Mouse (Mus musculus): ENCODE data around the gene Lpcat2.

Lpcat2 gene

GRCm38 (mm10) chr8:92855171-92855894 lies at the start of gene Lpcat2:
Gene Lpcat2, plus strand, starts transcription at chr8:92855339.
- DNase-seq = peak; percentile 96

DNA sequence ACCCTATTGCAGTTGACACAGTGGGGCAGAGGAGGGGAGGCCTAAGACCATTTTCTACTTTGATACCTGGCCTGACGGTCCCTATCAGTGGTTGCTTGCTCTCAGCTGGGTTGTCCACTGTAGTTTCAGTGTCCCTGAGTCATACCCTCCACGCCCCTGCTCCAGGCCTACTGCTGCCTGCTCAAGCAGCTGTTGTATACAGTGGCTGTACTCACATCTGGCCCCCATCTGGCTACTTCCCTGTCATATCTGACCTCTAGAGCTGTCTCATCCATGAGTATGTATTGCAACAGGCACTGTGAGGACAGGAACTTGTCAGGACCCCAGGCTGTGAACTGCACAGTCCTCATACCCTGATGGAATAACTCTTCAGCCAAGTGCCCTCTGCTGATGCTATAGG lies 42.4 kb upstream of the Lpcat2 start:
- DNase-seq = no peak

DNA sequence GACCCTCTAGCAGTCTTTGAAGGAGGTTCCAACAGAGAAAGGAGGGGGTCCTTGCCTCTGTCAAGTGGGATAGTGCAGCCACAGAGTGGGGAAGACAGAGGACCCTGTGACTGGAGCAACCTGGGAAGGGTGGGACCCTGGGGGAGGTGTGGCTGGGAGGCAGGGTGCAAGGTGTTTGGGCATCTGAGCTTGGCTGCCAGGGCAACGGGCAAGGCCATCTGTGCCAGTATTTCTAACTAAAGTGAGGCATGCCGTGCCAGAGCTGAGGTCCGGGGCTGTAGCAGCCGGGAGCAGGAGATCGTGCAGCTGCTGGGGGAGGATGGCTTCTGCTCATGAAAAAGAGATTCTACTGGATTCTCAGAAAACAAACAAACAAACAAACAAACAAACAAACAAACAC lies 39.5 kb upstream of the Lpcat2 start:
- no peak for DNase-seq

DNA sequence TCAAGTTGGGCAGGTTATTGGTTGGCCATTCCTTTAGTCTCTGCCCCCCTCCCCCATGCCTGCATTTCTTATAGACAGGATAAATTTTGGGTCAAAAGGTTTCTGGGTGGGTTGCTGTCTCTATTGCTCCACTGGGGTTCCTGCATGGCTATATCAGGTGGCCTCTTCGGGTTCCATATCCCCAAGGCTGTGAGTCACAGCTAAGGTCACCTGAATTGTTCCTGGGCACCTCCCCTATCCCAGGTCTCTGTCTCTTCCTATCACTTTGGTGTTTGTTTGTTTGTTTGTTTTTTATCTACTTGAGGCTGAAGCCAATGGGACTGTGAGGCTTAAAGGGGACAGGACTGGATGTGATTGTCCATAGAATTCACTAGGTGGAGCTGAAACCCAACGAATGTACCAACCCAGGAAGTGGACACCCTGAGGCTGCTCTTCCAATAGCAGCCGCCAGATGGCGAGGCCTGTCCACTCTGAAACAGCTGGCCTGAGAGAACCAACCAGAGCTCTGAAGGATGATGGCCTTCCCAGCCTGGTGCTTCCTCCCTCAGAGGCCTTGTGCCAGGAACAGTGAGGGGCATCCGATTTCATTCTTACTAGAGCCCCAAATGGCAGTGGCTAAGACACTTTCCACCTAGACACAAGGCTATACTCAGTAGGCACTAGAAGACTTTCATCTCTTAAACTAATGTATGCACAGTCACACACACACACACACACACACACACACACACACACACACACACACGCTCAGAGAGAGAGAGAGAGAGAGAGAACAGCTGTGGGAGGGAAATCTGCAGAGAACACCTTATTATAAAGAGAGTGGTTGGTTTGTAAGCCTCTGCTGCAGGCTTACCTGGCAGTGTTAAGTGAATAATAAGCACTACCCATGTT lies 37.0 kb upstream of the Lpcat2 start:
- peak; percentile 98 for DNase-seq

DNA sequence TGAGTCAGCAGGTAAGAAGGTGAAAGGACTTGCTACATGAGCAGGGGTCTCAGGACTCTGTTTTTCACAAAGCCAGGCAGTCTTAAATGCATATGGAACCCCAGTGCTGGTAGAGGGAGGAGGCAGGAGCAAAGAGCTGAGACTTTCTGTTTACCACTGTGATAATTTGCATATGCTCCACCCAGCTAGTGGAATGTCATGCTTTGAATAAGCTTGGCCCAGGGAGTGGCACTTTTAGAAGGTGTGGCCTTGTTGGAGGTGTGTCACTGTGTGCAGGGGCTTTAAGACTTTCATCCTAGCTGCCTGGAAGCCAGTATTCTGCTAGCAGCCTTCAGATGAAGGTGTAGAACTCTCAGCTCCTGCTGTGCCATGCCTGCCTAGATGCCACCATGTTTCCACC lies 34.0 kb upstream of the Lpcat2 start:
- DNase-seq = peak; percentile 15

DNA sequence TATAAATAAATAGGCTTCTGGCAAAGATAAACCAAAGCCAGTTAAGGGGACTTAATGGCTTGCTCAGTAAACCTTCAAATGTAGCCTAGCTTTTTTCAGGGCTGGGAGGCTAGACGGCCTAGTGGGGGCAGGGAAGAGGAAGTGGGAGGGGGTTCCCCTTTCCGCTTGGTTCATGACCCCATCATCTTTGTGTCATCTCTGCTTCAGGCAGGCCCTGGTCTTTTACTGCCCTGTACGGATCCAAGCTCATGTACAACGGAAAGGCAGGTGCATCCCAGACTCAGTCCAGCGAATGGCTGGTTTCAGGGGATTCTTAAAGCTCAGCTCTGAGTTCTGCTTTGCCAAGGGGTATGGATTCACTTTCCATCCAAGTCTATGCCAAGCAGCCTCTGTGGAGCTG lies 32.8 kb upstream of the Lpcat2 start:
- peak; percentile 79 for DNase-seq

GRCm38 (mm10) chr8:92825991-92826390 lies 29.1 kb upstream of the Lpcat2 start:
- DNase-seq = peak; percentile 98

GRCm38 (mm10) chr8:92827243-92828034 lies 27.7 kb upstream of the Lpcat2 start, which contains the start of gene Mmp2:
Gene Mmp2, plus strand, starts transcription at chr8:92827291.
- DNase-seq = peak; percentile 98

- DNase-seq = peak; percentile 96
Observed at GRCm38 (mm10) chr8:92828251-92828743, 26.8 kb upstream of the Lpcat2 start.

- DNase-seq = no peak
Observed at GRCm38 (mm10) chr8:92834065-92834731, 20.9 kb upstream of the Lpcat2 start.

- DNase-seq = peak; percentile 93
Observed at GRCm38 (mm10) chr8:92834786-92835500, 20.2 kb upstream of the Lpcat2 start.

DNA sequence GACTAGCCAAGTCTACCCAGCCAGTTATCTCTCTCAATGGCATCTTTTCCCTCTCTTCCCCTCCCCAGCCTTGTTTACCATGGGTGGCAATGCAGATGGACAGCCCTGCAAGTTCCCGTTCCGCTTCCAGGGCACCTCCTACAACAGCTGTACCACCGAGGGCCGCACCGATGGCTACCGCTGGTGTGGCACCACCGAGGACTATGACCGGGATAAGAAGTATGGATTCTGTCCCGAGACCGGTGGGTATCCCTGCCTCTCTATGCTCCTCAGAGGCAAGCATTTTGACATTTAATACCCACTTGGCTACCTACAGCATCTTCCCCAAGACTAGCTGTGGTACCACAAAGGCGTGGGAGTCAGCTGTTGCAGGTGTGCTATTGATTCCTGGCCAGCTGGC lies 19.2 kb upstream of the Lpcat2 start:
- DNase-seq = peak; percentile 90

GRCm38 (mm10) chr8:92838616-92839015 lies 16.5 kb upstream of the Lpcat2 start:
- peak; percentile 91 for DNase-seq

- peak; percentile 90 for DNase-seq
Observed at GRCm38 (mm10) chr8:92839161-92839560, 16.0 kb upstream of the Lpcat2 start.

DNA sequence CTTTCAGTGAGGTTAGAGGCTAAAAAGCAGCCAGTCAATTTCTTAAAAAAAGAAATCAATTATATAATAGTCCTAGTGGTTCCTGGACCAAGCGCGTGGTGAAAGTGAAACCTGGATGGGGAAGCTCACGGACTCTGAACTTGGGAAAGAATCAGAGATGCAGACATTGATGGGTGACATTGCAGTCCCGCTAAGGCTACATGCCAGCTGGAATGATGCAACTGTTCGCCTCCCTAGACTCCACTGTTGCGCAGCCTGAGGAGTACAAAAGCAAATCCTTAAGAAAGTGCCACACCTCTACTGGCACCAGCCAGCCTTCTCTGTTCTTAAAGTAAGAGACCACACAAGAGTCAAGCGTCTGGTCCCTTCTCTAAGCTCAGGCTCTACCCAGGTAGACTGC lies 15.3 kb upstream of the Lpcat2 start:
- DNase-seq = peak; percentile 97

DNA sequence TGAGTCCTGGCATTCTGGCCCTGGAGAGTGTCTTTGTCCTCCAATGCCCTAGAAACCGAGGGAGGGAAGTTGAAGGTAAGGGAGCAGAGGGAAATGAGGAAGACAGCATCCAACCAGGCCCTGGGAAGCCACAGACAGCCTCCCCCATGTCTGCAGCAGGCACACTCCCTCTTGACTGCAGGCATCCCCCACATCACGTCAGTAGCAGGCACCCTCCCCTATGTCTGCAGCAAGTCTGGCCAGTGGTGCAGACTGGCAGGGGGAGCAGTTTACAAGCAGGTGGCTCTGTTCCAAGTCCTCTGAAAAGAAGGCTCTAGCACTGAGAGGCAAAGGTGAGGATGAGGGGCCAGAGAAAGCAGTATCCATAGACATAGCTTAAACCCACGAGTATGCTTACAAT lies 8.5 kb upstream of the Lpcat2 start:
- DNase-seq = peak; percentile 91

DNA sequence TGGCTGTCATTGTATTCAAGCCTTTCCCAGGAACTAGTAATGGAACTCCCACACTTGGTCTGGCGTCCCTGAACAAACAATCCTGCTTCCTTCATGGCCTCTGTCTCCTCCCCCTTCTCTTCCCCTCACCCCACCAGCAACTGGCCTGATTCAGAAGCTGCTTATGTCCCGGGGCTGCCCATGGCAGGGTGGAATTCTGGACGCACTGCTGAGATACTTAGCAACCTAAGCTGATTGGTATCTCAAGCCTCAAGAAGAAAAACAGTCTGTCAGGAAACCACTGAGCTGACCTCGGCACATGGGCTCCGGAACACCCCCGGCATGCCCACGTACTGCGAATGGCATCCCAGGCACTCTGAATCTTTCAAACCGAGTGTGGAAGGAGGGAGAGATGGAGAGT lies 7.8 kb upstream of the Lpcat2 start:
- DNase-seq = peak; percentile 93

DNA sequence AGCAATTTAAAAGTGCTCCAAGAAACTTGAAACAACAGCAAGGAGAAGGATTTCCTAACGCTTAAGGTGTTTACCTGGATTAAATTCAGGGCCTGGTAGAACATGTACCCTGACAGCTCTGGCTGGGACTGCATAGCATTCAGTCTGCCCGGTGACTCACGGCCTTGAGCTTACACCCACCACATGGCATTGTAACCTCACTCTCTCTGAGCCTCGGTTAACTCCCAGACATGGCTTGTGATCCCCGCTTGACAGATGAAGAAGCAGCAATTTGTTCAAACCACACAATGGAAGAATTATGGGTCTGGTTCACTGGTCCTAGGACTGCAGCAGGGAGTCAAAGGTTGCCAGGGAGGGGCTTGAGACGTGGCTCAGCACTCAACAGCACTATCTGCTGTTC lies 5.9 kb upstream of the Lpcat2 start:
- DNase-seq = peak; percentile 88

DNA sequence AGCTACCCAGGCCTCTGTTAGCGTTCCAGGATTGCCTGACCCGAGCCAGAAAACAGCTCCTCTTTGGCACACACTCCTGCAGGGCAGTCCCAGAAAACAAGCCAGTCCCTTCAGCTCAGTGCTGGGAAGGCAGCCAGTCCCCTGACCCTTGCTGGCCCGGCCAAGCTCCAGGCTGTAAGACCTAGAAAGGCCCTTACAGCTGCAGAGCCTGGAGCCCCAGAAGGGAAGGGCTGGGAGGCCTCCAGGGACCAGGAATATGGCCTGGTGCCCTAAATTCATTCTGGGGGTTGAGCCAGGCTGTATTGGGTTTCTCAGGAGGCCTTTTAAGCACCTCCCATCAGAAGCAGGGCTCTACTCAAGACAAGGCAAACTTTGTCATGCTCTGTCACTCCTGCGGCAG lies 4.9 kb upstream of the Lpcat2 start:
- peak; percentile 100 for DNase-seq

DNA sequence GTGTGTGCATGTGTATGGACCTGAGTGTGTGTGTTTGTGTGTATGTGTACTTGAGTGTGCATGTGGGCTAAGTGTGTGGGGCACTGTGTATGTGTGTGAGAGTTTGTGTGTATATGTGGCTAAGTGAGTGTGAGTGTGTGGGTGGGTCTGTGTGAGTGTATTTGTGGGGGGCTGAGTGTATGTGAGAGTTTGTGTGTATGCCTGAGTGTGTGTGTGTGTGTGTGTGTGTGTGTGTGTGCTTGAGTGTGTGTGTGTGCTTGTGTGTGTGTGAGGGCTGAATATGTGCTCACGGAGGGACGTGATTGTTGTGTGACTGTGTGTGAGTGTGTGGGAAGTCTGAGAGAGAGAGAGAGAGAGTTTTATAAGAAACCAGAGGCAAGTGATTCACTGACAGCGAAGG lies 3.8 kb upstream of the Lpcat2 start:
- DNase-seq = peak; percentile 64

GRCm38 (mm10) chr8:92853188-92853983 lies 1.8 kb upstream of the Lpcat2 start:
- peak; percentile 94 for DNase-seq

Measured in heart, adult 11 months (tissue).